Mouse (Mus musculus) stomach, postnatal 0 days (tissue): ENCODE measurements at regions not wholly inside any gene's neighbourhood (a gene's known extent, or its start where the extent isn't known, plus 50 kb on each side); places are given as distances from the start of the nearest gene placed in this dataset.
"Not testable (repeated sequence)": the region's sequence is repeated elsewhere in the genome, so short reads cannot be mapped to it uniquely, and the experiment has no call there.

Source experiments
- ATAC-seq: fragments of 200-750 bp; cut with Nextera tagmentation; 2 replicates; pipeline ENCODE4 v1.8.0; 2017; ENCODE audit not compliant: low FRiP score, low TSS enrichment
- DNase-seq: peaks from one replicate; pipeline ENCODE4 v3.0.0-alpha.2; 2016; ENCODE audit warnings: low spot score
- H3K27ac ChIP-seq: fragments of 300-500 bp; sonication (generic); replicated peaks from 2 replicates; pipeline ENCODE4 v1.5.1; 2014; ENCODE audit warnings: mild to moderate bottlenecking, control low read depth
- H3K27me3 ChIP-seq: fragments of 300-500 bp; sonication (generic); 2 replicates; pipeline ENCODE4 v1.6.1; 2014; ENCODE audit warnings: low read length; ENCODE audit not compliant: control insufficient read depth, insufficient read depth
- H3K36me3 ChIP-seq: fragments of 300-500 bp; sonication (generic); 2 replicates; pipeline ENCODE4 v1.6.1; 2014; ENCODE audit warnings: low read length, mixed read lengths; ENCODE audit not compliant: control insufficient read depth, insufficient read depth
- H3K4me1 ChIP-seq: fragments of 300-500 bp; sonication (generic); replicated peaks from 2 replicates; pipeline ENCODE4 v1.6.1; 2014; ENCODE audit warnings: antibody characterized with exemption; ENCODE audit not compliant: control insufficient read depth, insufficient read depth
- H3K4me2 ChIP-seq: fragments of 300-500 bp; sonication (generic); replicated peaks from 2 replicates; pipeline ENCODE4 v1.6.1; 2014; ENCODE audit warnings: low read depth, mild to moderate bottlenecking, control low read depth, moderate library complexity
- H3K4me3 ChIP-seq: fragments of 300-500 bp; sonication (generic); 2 replicates; pipeline ENCODE4 v1.5.1; 2014; ENCODE audit warnings: low read depth, low read length, control low read depth
- H3K9ac ChIP-seq: fragments of 300-500 bp; sonication (generic); 2 replicates; pipeline ENCODE4 v1.6.1; 2014; ENCODE audit warnings: mild to moderate bottlenecking, low read length, control low read depth, mixed read lengths
- H3K9me3 ChIP-seq: fragments of 300-500 bp; sonication (generic); 2 replicates; pipeline ENCODE4 v1.6.1; 2016; ENCODE audit warnings: low read length; ENCODE audit not compliant: control insufficient read depth
- CTCF ChIP-seq: IDR thresholded peaks from 2 replicates; pipeline ENCODE4 v1.5.1; 2016; ENCODE audit warnings: antibody characterized with exemption, low read depth, mild to moderate bottlenecking, moderate library complexity
- EP300 ChIP-seq: optimal IDR thresholded peaks from 2 replicates; pipeline ENCODE3; 2016; ENCODE audit warnings: antibody characterized with exemption
- WGBS: fragments of 180-500 bp; shearing (Covaris S2); extraction: QIAGEN DNeasy Blood & Tissue Kit; methylation state at CpG from one replicate; pipeline ENCODE4 v1.1.7; 2014; 5-methylcytosine and 5-hydroxymethylcytosine counted together

DNA sequence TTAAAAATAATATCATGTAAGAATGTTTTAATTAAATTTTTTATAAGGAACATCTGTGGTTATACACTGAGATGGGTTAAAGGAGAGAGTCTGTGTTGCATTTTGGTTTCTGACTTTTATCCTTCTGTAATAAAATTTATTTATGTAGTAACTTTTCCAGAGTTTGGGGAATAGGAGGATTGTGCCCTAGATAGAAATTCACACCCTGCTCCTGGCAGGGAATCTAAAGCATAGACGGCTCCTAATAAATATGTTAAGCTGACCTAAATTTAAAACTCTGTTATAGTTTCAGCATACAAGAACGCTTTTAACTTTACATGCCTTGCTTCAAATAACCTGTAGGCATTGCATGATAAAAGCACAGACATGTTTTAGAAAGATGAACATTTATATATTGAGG lies 618.7 kb upstream of the Negr1 start:
- TF ChIP-seq CTCF (no peak), EP300 (no peak)
- DNase-seq (no peak), ATAC-seq (no peak)
- no peak overlapping the region for H3K4me3 ChIP-seq
- H3K4me1 ChIP-seq: no peaks in the 10 kb centered on the region
- no peak overlapping the region for H3K4me2 ChIP-seq
- no peak overlapping the region for H3K9ac ChIP-seq
- H3K9me3 ChIP-seq: no peaks in the 10 kb centered on the region
- no peaks in the 10 kb centered on the region for H3K27me3 ChIP-seq
- WGBS: 73% methylated on average over 2 of the region's 2 CpGs
- H3K36me3 ChIP-seq: no peaks in the 10 kb centered on the region
- no peak overlapping the region for H3K27ac ChIP-seq

DNA sequence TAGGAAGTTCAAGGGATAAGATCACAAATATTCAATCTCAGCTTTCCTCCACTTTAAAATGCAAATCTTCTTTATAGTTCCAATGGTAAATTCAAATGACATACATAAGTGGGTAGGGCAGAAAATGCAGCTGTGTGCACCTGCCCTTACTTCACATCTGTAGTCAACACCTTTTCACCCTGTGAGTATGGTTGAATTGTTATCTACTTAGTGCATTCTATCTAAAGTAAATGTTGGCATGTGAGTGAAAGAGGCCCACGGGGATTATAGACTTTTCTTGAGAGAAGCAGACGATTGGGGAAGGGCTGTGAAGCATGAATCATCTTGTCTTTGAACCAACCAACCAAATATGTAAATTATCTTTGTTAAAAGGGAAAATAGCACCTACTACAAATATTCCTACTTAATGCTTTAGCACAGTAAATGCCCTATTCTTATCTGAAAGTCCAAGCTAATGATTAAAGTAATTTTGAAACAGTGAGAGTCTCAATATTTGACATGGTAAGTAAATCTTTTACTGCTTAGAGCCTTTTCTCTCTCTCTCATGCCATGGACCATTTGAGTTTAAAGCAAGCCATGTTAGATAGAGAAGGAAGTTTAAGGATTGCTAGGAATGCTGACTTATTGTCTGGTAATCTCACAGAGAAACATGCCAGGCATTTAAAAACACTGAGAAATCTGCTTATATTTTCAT lies 617.4 kb upstream of the Negr1 start:
- Histone ChIP-seq H3K4me2 (no peak overlapping the region), H3K27ac (no peak overlapping the region), H3K4me1 (no peaks in the 10 kb centered on the region), H3K9me3 (no peaks in the 10 kb centered on the region), H3K36me3 (no peaks in the 10 kb centered on the region), H3K27me3 (no peaks in the 10 kb centered on the region), H3K4me3 (no peak overlapping the region), H3K9ac (no peak overlapping the region)
- no peak for ATAC-seq
- no peak for DNase-seq
- TF ChIP-seq EP300: no peak
- TF ChIP-seq CTCF: no peak
- 22% methylated on average over 2 of the region's 2 CpGs for WGBS

DNA sequence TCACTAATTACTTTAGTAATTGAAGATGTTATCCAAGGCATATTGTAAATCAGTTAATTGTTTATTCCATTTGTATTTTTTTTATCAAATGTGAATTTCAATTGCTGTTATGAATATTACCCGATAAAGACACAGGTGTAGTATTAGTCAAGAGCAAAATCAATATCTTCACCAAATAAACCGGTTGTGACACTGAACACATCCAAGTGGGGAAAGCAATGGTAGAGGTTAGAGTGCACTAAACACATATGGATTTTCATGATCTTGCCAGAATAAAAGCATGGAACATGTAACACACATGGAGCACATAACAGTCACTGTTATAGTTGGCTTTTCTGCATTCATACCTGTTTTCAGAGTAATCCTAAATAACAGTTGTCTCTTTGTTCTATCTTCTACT lies 616.4 kb upstream of the Negr1 start:
- Histone ChIP-seq H3K4me2 (no peak overlapping the region), H3K27me3 (no peaks in the 10 kb centered on the region), H3K36me3 (no peaks in the 10 kb centered on the region), H3K27ac (no peak overlapping the region), H3K4me1 (no peaks in the 10 kb centered on the region), H3K9ac (no peak overlapping the region), H3K9me3 (no peaks in the 10 kb centered on the region), H3K4me3 (no peak overlapping the region)
- WGBS: 75% methylated on average over 2 of the region's 2 CpGs
- DNase-seq (no peak), ATAC-seq (no peak)
- no peak for TF ChIP-seq EP300
- no peak for TF ChIP-seq CTCF

DNA sequence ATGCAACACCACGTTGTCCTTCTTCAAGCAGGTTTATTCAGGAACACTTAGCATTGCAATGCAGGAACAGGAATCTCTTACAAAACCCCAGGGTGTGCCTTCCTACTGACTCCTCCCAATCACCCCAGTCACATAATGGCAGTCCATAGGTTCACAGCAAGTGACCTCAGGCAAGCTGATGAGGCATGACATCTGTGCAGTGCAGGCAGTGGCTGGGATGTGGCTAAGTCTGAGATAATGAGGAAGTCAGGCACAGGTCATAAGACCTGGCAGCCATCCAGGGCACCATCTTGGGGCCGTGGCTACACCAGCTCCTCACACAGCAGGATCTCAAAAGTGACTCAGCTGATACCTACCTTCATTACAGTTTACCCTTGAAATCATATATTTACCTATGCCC lies 599.1 kb upstream of the Negr1 start:
- not testable (repeated sequence) for H3K36me3 ChIP-seq, H3K4me2 ChIP-seq, H3K27me3 ChIP-seq, H3K9ac ChIP-seq, H3K4me3 ChIP-seq, H3K4me1 ChIP-seq, H3K27ac ChIP-seq, H3K9me3 ChIP-seq
- peak; percentile 54 for DNase-seq
- 35% methylated on average over 2 of the region's 2 CpGs for WGBS
- ATAC-seq: peak; percentile 97

DNA sequence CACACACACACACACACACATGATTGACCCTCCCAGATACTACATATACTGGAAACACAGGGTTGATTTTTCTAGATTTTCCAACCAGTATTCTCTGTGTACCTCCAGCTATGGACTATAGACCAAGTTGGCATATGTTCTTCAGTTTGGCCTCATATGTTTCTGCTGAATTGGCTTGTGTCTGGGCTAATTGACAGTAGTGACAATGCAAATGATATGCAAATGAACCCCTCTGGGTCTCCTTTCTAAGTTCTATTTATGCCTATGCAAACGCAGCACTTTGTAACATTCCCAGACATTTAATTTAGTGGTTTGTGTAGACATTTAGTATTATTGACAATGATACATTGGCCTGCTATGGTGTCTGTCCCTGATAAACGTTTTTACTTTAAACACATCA lies 582.0 kb upstream of the Negr1 start:
- H3K4me3 ChIP-seq: no peak overlapping the region
- no peak overlapping the region for H3K9ac ChIP-seq
- H3K4me1 ChIP-seq: no peaks in the 10 kb centered on the region
- TF ChIP-seq EP300 (no peak), CTCF (no peak)
- ATAC-seq: no peak
- H3K36me3 ChIP-seq: no peaks in the 10 kb centered on the region
- WGBS: 49% methylated on average over 2 of the region's 2 CpGs
- no peaks in the 10 kb centered on the region for H3K27me3 ChIP-seq
- H3K27ac ChIP-seq: no peak overlapping the region
- H3K9me3 ChIP-seq: no peaks in the 10 kb centered on the region
- DNase-seq: no peak
- no peak overlapping the region for H3K4me2 ChIP-seq

DNA sequence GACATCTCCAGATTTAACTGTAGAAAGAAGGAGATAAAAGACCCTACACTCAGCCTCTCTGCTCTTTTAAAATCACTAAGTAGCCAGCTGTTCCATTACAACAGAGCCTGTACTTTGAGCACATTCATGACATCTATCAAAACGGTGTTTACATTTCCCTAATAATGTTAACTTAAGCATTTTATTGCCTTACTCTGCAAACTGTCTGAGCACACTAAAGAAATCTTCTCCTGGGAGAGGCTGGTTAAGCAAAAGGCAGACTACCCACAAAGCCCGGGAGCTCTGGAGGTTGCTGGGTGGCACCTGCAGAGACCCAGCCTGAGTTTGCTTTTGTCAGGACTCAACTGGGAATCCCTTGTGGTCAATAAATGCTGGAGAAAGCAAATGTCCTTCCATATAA lies 567.5 kb upstream of the Negr1 start:
- no peaks in the 10 kb centered on the region for H3K36me3 ChIP-seq
- no peak overlapping the region for H3K9ac ChIP-seq
- 2% methylated on average over 2 of the region's 2 CpGs for WGBS
- no peaks in the 10 kb centered on the region for H3K4me1 ChIP-seq
- H3K4me2 ChIP-seq: no peak overlapping the region
- DNase-seq (no peak), ATAC-seq (no peak)
- no peak overlapping the region for H3K4me3 ChIP-seq
- H3K27me3 ChIP-seq: no peaks in the 10 kb centered on the region
- TF ChIP-seq CTCF: no peak
- no peak for TF ChIP-seq EP300
- no peaks in the 10 kb centered on the region for H3K9me3 ChIP-seq
- no peak overlapping the region for H3K27ac ChIP-seq
